Mouse (Mus musculus): Measurements from ENCODE around the gene Mmp20. TPM values are rescaled to one million over a fixed set of nuclear protein-coding genes. Genes with fewer than 3 reads are reported as not detected.

The Mmp20 gene
- polyA plus RNA-seq, 1 experiment from 2014 or later, result not detected

DNA sequence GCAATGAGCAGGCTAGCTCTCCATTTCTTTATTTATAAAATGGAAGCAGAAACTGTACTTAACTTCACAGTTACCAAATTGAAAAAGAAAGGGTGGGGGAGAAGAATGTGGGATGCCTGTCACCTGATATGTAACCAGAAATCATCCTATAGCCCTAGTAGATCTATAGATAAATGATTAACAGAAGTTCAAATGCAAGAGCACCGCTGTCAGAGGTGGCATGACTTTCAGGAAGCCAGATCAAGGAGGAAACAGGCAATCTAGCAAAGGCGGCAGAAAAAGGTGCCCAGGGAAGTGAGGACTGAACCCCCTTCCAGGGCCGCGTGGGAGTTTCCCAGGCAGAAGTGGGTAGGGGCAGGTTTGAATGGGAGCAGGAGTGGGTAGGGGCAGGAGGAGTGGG, 29.9 kb downstream of the Mmp20 start:
- H3K4me3 ChIP-seq, result no peak overlapping the region
- H3K36me3 ChIP-seq, result no peaks in the 10 kb centered on the region
- no peaks in the 10 kb centered on the region for H3K4me1 ChIP-seq
- WGBS, result 84% methylated on average over 4 of the region's 4 CpGs
- H3K27ac ChIP-seq (replicated peaks), result no peak overlapping the region
- no peaks in the 10 kb centered on the region for H3K9me3 ChIP-seq (replicated peaks)
- no peaks in the 10 kb centered on the region for H3K27me3 ChIP-seq (ENCODE audit: low read depth, poor library complexity, severe bottlenecking)
- DNase-seq (ENCODE audit: low spot score), result no peak

DNA sequence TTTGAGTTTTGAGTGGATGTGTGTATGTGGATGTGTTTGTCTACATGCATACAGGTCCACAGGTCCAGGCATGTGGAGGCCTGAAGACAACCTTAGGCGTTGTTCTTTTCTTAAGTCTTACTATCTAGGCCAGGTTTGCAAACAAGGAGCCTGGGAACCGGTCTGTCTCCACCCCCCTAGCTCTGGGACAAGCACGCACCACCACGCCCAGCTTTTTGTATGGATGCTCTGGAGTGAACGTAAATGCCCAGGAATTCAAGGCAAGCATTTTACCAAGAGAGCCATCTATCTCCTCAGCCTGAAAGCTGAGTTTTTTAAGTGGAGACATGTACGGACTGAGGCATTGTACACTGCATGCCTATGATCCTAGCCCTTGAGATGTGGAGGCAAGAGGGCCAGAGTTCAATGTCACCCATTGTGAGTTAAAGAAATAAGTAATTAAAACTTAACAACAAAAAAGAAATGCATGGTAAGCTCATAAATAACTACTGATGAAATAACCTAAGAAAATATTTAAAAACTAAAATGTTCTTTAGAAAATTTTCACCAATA, 31.5 kb downstream of the Mmp20 start:
- no peak for DNase-seq (ENCODE audit: low spot score)
- Histone ChIP-seq H3K27me3 (ENCODE audit: low read depth, poor library complexity, severe bottlenecking) (no peaks in the 10 kb centered on the region), H3K4me1 (no peaks in the 10 kb centered on the region), H3K9me3 (replicated peaks) (no peaks in the 10 kb centered on the region), H3K4me3 (no peak overlapping the region), H3K27ac (replicated peaks) (no peak overlapping the region), H3K36me3 (no peaks in the 10 kb centered on the region)
- WGBS, result 76% methylated on average over 6 of the region's 6 CpGs

DNA sequence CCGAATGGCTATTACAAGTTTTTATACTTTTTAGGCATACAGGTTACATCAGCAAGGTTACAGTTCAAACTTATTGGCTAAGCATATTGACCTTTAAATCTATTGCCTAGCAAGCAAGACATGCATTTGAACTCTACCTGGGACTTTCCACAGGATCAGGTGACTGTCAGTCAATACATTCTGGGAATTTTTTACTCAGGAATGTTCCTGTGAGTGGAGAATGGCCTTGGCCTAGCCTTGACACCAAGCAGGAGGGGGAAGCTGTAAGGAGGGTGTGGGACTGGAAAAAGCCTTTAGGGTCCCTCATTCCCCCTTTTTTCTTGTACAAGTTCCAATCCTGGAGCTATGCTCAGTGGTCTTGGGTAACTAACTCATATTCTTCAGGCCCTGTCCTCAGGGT, 33.3 kb downstream of the Mmp20 start:
- Histone ChIP-seq H3K4me1 (no peaks in the 10 kb centered on the region), H3K27me3 (ENCODE audit: low read depth, poor library complexity, severe bottlenecking) (no peaks in the 10 kb centered on the region), H3K9me3 (replicated peaks) (no peaks in the 10 kb centered on the region), H3K36me3 (no peaks in the 10 kb centered on the region), H3K27ac (replicated peaks) (no peak overlapping the region), H3K4me3 (no peak overlapping the region)
- WGBS, result 100% methylated on average over 1 of the region's 1 CpGs
- no peak for DNase-seq (ENCODE audit: low spot score)

DNA sequence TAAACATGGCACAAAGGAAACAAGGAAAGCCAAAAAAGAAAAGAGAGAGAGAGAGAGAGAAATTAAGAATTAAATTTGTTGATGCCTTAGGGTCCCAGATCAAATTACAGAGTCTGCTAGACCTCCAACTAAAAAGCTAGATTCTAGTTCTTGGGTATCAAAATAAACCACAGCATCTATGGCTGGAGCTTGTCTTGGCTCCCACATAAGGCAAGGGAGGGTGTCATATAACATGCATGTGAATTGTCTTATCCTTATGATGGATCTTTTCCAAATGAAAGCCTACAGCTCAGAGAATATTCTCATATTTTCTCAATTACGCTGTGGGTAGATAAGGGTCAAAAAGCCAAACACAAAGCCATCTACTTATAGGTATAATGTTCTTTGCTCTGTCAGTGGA, 41.6 kb downstream of the Mmp20 start:
- Histone ChIP-seq H3K4me3 (no peak overlapping the region), H3K27me3 (ENCODE audit: low read depth, poor library complexity, severe bottlenecking) (no peaks in the 10 kb centered on the region), H3K4me1 (no peaks in the 10 kb centered on the region), H3K27ac (replicated peaks) (no peak overlapping the region), H3K36me3 (no peaks in the 10 kb centered on the region), H3K9me3 (replicated peaks) (no peaks in the 10 kb centered on the region)
- DNase-seq (ENCODE audit: low spot score), result no peak
- 93% methylated on average over 1 of the region's 1 CpGs for WGBS

DNA sequence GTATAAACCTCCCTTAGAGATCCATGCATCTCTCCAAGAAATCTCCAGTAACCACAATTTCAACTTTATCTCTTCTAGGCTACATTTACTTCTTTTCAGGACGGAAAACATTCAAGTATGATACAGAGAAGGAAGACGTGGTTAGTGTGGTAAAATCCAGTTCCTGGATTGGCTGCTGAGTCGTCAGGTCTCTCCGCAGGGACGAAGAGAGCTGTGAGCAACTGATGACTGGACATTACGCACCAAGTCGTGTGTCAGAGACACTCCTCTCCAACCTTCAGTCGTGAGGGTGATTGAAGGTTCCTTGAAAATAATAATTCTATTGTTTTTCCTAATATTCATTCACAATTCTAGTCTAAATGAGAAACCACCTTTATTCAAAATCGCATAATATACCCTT, 45.0 kb downstream of the Mmp20 start:
- no peak for DNase-seq (ENCODE audit: low spot score)
- H3K4me1 ChIP-seq, result no peaks in the 10 kb centered on the region
- WGBS, result 85% methylated on average over 9 of the region's 9 CpGs
- H3K9me3 ChIP-seq (replicated peaks), result no peaks in the 10 kb centered on the region
- H3K27me3 ChIP-seq (ENCODE audit: low read depth, poor library complexity, severe bottlenecking), result no peaks in the 10 kb centered on the region
- no peaks in the 10 kb centered on the region for H3K36me3 ChIP-seq
- no peak overlapping the region for H3K27ac ChIP-seq (replicated peaks)
- no peak overlapping the region for H3K4me3 ChIP-seq

DNA sequence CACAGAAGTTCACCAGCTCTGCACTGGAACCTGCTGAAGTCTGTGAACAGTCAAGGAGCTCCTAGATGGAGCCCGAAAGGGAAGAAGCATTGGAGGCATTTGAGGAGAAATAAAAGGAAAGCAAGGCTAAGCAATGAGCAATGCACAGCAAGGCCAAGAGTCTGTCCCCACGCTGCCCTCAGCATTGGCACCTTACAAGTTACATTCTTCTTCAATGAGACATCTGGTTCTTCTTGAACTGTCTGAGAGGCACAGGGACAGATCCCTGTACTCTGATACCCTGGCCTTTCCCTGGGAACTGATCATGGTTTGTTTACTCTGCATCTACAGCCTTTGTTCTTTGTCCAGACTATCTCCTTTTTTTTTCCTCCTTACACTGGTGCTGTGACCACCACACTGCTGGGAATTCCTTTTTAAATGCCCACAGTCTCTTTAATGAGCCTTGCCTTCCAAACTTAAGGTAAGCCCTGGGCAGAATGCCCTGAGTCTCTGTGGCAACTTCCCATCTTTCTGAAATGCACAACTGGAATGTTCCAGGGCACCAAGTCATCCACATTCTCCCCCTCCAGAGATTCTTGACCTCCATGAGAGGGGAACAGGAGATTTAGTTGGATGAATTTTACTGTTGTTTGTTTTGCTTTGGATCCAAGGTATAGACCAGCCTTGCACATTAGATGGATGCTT, 50.3 kb downstream of the Mmp20 start:
- H3K36me3 ChIP-seq, result no peaks in the 10 kb centered on the region
- H3K4me3 ChIP-seq, result no peak overlapping the region
- H3K4me1 ChIP-seq, result no peaks in the 10 kb centered on the region
- H3K9me3 ChIP-seq (replicated peaks), result no peaks in the 10 kb centered on the region
- H3K27me3 ChIP-seq (ENCODE audit: low read depth, poor library complexity, severe bottlenecking), result no peaks in the 10 kb centered on the region
- no peak for DNase-seq (ENCODE audit: low spot score)
- H3K27ac ChIP-seq (replicated peaks), result no peak overlapping the region
- WGBS, result 68% methylated on average over 2 of the region's 2 CpGs

DNA sequence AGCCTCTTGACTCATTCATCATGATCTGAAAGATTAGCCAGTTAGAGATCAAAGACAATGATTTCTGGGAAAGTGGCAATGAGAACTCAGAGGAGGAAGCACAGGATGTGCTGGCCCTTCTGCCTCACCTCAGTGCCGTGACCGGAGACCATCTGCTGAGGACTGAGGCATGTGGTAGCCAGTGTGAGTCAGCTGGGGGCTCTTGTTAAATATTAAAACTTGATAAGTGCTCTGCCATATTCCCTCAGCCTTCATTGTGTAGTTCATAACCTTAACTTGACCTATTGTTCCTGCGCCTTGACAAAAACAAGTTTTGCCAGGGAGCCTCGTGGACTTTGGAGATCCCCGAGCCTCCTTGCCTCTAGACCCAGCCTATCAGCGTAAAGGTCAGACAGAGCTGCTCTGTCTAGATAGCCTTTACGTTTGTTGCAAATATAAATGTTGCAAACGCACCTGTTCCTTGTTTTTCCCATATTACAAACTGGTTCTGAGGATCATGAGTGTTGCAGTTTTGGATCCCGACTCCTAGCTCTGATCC, 54.1 kb downstream of the Mmp20 start:
- Histone ChIP-seq H3K9me3 (replicated peaks) (no peaks in the 10 kb centered on the region), H3K4me3 (no peak overlapping the region), H3K27me3 (ENCODE audit: low read depth, poor library complexity, severe bottlenecking) (no peaks in the 10 kb centered on the region), H3K4me1 (no peaks in the 10 kb centered on the region), H3K36me3 (no peaks in the 10 kb centered on the region), H3K27ac (replicated peaks) (no peak overlapping the region)
- 91% methylated on average over 9 of the region's 9 CpGs for WGBS
- DNase-seq (ENCODE audit: low spot score), result no peak

DNA sequence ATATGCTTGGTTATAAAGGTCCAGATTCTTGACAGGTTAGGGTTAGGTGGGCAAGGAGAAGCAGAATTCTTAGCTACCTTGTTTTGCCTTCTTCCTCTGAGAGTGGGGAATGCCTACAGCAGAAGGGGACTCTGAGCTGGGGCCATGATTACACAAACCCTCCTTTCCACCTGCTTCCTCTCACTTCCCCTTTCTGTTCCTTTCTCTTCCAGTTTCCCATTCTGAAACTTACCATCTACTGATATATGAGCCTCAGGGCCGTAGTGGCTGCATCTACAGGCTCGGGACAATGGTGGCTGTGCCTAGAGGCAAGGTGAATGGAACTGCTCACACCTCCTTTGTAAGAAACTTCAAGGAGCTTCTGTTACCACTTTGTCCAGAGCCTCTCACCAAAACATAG, 58.0 kb downstream of the Mmp20 start:
- H3K4me3 ChIP-seq, result no peak overlapping the region

DNA sequence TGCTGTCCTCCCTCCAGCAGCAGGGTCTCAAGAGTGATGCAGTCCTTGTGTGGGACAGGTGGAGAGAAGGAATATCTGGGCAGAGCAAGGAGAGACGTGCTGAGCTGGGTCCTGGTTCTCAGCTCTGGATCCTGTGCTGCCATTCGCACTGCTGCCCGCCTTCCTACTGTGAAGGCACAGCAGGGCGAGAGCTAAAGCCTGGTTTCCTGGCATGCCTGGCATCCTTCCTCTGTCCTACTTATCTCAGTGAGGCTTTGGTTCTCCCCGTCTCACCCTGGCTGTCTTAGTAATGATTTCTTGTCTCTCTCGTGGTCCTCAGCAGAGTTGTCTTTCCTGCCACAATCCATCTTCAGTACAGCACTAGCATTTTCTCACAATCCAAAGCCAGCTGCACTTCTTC, 61.8 kb downstream of the Mmp20 start:
- H3K4me1 ChIP-seq, result no peaks in the 10 kb centered on the region
- H3K9me3 ChIP-seq (replicated peaks), result no peaks in the 10 kb centered on the region
- H3K27ac ChIP-seq (replicated peaks), result no peak overlapping the region
- H3K4me3 ChIP-seq, result no peak overlapping the region
- DNase-seq (ENCODE audit: low spot score), result no peak
- H3K27me3 ChIP-seq (ENCODE audit: low read depth, poor library complexity, severe bottlenecking), result no peaks in the 10 kb centered on the region
- 63% methylated on average over 6 of the region's 6 CpGs for WGBS
- no peaks in the 10 kb centered on the region for H3K36me3 ChIP-seq

More for the DNA sequence above, 58.0 kb downstream of the Mmp20 start:
- Histone ChIP-seq H3K4me1 (no peaks in the 10 kb centered on the region), H3K27ac (replicated peaks) (no peak overlapping the region), H3K36me3 (no peaks in the 10 kb centered on the region), H3K27me3 (ENCODE audit: low read depth, poor library complexity, severe bottlenecking) (no peaks in the 10 kb centered on the region), H3K9me3 (replicated peaks) (no peaks in the 10 kb centered on the region)
- WGBS, result 84% methylated on average over 2 of the region's 2 CpGs
- no peak for DNase-seq (ENCODE audit: low spot score)

DNA sequence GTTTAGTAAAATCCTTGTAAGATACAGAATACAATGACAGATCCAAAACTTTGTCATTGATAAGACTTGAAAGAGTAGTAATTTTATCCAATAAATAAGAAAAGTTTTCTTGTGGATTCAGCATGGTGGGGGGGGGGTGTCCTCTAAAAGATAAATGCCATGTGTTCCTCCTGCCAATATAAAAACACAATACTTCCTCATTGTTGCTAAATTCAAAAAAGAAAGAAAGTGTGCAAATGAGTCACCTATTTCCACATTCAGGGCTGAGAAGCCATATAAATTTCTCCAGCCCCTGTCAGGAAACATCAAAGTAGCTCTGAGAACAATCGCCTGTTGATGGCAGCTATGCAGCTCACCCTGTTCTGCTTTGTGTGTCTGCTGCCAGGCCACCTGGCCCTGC, 63.8 kb downstream of the Mmp20 start, which contains the start of gene Mmp7:
Mmp7 (plus strand) TSS at position 301 of the 400 bp plus-strand sequence.
- Histone ChIP-seq H3K27ac (replicated peaks) (no peak within 1 kb of the TSS), H3K9me3 (replicated peaks) (no peaks in the 10 kb centered on the region), H3K36me3 (no peaks in the 10 kb centered on the region), H3K4me1 (no peaks in the 10 kb centered on the region), H3K4me3 (no peak within 1 kb of the TSS), H3K27me3 (ENCODE audit: low read depth, poor library complexity, severe bottlenecking) (no peaks in the 10 kb centered on the region)
- no peak for DNase-seq (ENCODE audit: low spot score)
- 93% methylated on average over 1 of the region's 1 CpGs for WGBS

DNA sequence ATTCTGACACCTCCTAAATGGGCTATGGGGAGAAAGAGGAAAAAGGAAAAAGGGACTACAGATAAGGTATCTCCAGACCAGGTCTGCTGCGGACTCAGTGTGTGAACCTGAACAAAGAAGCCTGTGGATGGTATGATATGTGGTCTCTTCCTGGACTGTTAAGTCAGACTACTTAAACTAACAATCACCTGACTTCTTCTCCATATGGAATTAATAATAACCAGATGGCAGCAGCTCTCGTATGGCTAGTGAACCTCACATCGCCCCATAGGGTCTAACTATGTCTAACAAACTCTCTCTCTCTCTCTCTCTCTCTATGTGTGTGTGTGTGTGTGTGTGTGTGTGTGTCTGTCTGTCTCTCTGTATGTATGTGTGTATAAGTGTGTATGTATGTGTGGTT, 65.9 kb downstream of the Mmp20 start:
- no peak overlapping the region for H3K4me3 ChIP-seq
- H3K36me3 ChIP-seq, result no peaks in the 10 kb centered on the region
- WGBS, result 74% methylated on average over 3 of the region's 3 CpGs
- no peak overlapping the region for H3K27ac ChIP-seq (replicated peaks)
- H3K27me3 ChIP-seq (ENCODE audit: low read depth, poor library complexity, severe bottlenecking), result no peaks in the 10 kb centered on the region
- no peaks in the 10 kb centered on the region for H3K9me3 ChIP-seq (replicated peaks)
- no peaks in the 10 kb centered on the region for H3K4me1 ChIP-seq
- no peak for DNase-seq (ENCODE audit: low spot score)

DNA sequence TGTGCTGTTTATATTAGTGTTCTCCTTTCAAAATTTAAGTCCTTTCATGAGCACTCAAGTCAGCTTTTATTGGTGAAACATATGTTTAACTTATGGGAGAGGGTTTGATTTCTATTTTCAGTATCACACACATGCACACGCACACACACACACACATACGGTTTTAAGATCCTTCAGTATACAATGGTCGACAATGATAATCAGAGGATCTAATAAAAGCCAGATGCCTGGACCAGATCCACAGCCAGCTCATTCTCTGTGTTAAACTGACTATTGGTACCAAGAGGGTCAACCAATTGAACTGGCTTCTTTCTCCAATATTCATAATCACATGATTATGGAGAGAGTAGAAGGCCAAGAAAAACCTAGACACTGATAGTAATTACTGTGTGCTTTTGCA, 67.6 kb downstream of the Mmp20 start:
- H3K27ac ChIP-seq (replicated peaks), result no peak overlapping the region
- no peaks in the 10 kb centered on the region for H3K4me1 ChIP-seq
- no peak overlapping the region for H3K4me3 ChIP-seq
- no peak for DNase-seq (ENCODE audit: low spot score)
- WGBS, result 83% methylated on average over 3 of the region's 3 CpGs
- no peaks in the 10 kb centered on the region for H3K27me3 ChIP-seq (ENCODE audit: low read depth, poor library complexity, severe bottlenecking)
- H3K9me3 ChIP-seq (replicated peaks), result no peaks in the 10 kb centered on the region
- H3K36me3 ChIP-seq, result no peaks in the 10 kb centered on the region

DNA sequence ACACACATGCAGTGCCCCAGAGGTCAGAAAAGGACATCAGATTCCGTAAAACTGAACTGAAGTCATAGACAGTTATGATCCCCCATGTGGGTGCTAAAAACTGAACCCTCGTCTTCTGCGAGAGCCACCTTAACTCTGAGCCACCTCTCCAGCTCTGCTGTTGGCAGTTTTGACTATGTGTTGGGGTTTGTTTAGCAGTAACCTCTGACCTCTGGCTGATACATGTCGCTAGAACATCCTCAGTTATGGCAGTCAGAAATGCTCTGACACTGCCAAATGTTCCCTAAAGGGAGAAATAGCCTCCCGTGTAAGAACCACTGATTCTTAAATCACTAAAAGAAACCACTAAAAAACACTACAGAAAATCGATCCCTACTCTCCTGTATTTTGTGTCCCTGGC, 80.7 kb downstream of the Mmp20 start:
- Histone ChIP-seq H3K27ac (replicated peaks) (no peak overlapping the region), H3K27me3 (ENCODE audit: low read depth, poor library complexity, severe bottlenecking) (no peaks in the 10 kb centered on the region), H3K9me3 (replicated peaks) (no peaks in the 10 kb centered on the region), H3K36me3 (no peaks in the 10 kb centered on the region), H3K4me3 (no peak overlapping the region), H3K4me1 (no peaks in the 10 kb centered on the region)
- no peak for DNase-seq (ENCODE audit: low spot score)
- 77% methylated on average over 6 of the region's 6 CpGs for WGBS

All from midbrain, embryonic 10.5 days (tissue).